Mouse (Mus musculus) 3T3-L1 (cell line): Measurements from ENCODE around the gene Oscp1.
A peak's percentile ranks its signal among the peaks of the same experiment; 100 is the strongest.

Source experiments
- DNase-seq: peaks from one replicate; pipeline ENCODE4 v3.0.0-alpha.2; 2015; ENCODE audit warnings: low read depth, low spot score

The Oscp1 gene

DNA sequence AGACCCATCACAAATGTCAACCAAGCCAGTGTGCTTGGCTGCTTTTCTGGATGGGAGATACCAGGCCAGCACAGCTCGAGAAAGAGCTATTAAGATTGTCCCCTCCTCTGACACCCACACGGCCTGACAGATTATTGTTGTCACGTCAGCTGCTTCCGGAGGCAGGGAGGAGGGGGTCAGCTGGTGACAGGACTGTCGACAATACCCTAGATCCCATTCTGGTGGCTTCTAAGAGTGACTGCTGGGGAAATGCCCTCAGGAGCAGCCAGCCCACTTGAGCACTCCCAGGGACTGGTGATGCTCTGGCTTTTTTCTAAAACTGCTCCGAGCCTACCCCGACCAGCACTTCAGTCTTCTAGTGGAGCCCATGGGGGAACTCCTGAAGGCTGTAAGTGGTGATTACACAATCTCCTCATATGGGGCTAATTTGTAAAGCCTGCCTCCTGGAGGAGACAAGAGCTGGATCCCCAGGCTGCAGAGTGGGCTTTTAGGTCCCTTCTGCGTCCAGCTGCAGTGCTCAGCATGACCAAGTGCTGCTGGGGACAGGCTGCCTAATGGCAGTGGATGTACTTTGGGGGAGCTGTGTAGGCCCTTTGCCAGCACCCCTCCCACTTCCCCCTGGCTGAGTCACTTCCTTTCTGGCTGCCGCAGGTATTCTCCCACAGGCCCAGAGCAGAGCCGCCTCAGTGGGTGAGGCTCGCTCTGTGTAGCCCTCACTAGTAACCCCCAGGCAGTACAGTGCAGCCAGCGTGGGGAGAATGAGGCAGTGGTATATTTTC lies 52.2 kb downstream of the Oscp1 start:
- peak; percentile 89 for DNase-seq

- peak; percentile 78 for DNase-seq
Observed at GRCm38 (mm10) chr4:126111153-126111549, 52.8 kb downstream of the Oscp1 start.

GRCm38 (mm10) chr4:126113243-126113642 lies 54.9 kb downstream of the Oscp1 start:
- no peak for DNase-seq

GRCm38 (mm10) chr4:126113943-126114342 lies 55.6 kb downstream of the Oscp1 start:
- peak; percentile 60 for DNase-seq

DNA sequence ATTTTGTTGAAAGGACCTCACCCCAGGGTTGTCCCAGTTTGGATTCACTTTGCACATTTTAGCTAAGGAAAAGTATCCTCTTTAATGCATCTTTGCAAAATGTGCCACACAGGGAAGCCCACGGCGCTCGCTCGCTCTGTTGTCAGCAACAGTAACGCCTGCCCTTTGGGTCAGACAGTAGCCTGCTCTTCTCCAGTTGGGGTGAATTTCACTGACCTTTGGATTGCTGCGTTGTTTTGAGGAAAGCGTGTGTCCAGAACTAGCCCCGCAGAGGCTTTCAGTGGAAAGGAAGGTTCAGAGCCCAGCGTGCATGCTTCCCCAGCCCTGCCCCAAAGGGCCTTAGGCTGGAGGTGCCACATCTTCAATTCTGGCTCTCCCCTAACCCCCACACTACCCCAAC lies 57.0 kb downstream of the Oscp1 start:
- no peak for DNase-seq

- no peak for DNase-seq
Observed at GRCm38 (mm10) chr4:126115871-126116521, 57.6 kb downstream of the Oscp1 start.

GRCm38 (mm10) chr4:126117116-126117515 lies 58.8 kb downstream of the Oscp1 start:
- DNase-seq, result no peak

DNA sequence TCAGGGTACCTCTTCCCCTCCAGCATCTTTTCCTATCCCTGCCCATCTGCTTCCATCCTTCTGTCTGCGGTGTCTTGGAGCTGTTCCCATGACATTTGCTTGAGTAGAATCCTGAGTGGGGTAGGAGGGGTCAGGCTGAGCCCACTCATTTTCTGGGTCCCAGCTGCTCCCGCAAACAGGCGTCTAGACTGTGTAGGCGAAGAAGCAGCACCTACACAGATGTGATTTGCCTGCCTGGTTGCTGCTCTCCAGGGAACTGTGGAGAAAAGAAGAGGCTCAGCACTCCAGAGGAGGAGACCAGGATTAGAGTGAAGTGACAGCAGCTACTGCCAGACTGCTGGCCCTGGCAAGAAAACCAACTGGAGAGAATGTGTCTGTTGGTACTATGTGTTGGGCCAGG lies 60.3 kb downstream of the Oscp1 start:
- no peak for DNase-seq

GRCm38 (mm10) chr4:126119051-126119450 lies 60.7 kb downstream of the Oscp1 start:
- DNase-seq, result no peak

DNA sequence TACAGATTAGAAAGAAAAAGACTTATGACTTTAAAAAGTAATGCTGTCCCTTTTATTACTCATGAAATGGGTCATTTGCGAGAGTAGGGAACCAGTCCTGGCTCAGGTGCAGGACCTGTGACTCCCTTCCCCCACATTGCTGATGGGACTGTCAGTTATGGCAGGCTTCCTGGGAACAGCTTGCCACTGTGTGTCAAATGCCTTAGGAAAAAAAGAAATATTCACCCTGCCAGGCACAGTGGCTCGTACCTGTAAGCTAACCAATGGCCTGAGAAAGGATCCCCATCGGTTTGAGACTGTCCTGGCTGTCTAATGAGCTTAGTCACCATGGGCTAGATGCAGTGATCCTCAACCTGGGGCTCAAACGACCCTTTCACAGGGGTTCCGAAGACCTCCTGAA lies 61.7 kb downstream of the Oscp1 start:
- DNase-seq, result no peak

DNA sequence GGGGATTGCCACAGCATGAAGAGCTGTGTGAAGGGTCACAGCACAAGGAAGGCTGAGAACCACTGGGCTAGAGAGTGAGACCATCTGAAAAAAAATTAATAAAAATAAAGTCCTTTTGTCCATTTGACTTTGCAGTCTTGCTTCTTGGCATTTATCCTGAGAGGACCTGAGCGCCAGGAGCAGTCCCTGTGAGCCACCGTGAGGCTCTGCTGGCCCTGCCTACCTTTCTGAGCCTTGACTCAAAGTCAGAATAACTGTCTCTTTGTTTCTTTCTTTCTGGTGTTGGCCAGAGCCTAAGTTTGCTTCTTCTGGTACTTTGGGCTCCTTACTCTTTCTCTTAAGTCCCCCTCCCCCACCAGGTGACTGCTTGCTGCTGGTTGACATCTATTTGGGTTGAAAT lies 62.1 kb downstream of the Oscp1 start:
- DNase-seq, result no peak

DNA sequence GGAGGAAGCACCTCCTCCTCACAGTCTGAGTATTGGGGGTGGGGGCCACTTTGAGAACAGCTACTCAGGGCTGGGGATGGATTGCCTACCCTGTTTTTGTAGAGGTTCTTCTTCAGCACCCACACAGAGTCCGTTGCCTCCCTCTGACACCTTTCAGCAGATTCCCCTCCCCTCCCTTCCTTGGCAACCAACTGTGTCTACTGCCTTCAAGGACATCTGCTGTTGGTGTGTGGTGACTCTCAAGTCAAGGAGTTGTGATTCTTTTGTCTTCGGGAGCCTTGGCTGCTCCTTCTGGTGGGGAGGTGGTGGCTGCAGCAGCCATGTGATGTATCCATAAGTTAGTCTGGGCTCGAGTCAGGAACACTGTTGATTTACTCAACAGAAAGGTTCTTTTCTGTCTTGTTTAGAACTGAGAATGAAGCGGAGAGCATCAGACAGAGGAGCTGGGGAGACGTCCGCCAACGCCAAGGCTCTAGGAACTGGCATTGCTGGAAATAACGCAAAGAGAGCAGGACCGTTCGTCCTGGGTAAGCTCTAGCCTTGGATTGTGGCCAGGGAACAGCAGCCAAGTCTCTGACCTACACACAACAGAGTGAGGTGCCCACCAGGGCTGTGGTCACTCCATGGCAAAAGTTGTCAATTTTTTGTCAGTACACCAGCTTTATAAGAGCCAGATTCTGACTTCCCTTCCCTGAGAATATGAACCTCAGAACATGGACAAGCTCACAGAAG lies 65.1 kb downstream of the Oscp1 start:
- no peak for DNase-seq

- no peak for DNase-seq
Observed at GRCm38 (mm10) chr4:126130502-126130901, 72.1 kb downstream of the Oscp1 start.

GRCm38 (mm10) chr4:126131290-126132121 lies 73.1 kb downstream of the Oscp1 start:
- peak; percentile 96 for DNase-seq

GRCm38 (mm10) chr4:126132636-126133264 lies 74.4 kb downstream of the Oscp1 start:
- DNase-seq, result no peak

GRCm38 (mm10) chr4:126134236-126134635 lies 75.9 kb downstream of the Oscp1 start:
- no peak for DNase-seq

DNA sequence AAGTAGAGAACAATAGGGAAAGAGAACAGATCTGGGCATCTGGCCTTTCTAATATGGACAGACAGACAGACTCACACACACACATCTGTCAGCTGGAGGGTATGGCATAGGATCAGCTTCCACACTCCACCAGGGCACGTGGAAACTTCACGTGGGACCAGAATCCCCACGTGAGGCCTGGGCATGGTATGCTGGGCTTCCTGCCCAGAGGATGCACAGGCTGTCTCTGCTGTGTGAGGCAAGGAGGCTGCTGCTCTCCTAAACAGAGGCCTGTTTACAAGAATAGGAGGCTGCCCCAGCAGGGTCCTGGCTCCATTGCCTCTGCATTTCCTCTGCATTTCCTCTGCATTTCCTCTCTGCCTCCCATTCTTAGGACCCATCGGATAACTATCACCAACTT lies 76.3 kb downstream of the Oscp1 start:
- DNase-seq, result no peak

- peak; percentile 77 for DNase-seq
Observed at GRCm38 (mm10) chr4:126137773-126138172, 79.4 kb downstream of the Oscp1 start.

DNA sequence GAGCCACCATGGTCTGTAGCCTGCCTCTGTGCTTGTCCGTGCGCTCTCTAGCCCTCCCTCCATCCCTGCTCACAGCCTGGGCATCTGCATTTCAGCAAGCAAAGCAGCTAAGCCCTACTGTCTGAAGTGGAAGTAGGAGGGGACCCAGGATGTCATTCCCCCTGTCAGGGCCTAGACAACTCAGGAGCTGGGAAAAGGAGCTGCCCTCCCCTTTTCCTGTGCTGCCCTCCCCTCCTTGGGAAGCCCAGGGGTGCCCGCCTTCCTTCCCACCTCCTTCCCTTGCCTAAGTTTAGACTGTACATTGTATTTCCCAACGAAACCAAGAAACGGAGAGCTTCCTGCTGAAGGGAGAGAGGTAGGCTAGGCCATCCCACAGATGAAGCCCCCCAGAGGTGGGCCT lies 82.7 kb downstream of the Oscp1 start:
- no peak for DNase-seq
